Comparison of ENCODE assay signal across 8 mouse cellular contexts in genomic region chr9:78481423-78482331, GRCm38 (mm10). TPM values are rescaled to one million over a fixed set of nuclear protein-coding genes. Genes with fewer than 3 reads are reported as not detected.
DNase-seq lines count a peak whose midpoint lies in the region; ATAC-seq and TF ChIP-seq lines count a peak whose summit lies in the region.

No protein-coding gene starts in this region.

- H3K79me3 ChIP-seq in C2C12 (ENCODE audit: low read depth) = peaks cover 31% of the 10 kb centered on the region

- H3K4me3 ChIP-seq in C2C12 (ENCODE audit: insufficient read depth, poor library complexity, severe bottlenecking) = peak overlapping the region; percentile 85
- peak overlapping the region; percentile 87 for H3K4me3 ChIP-seq in erythroblast, embryonic 14.5 days (replicated peaks)
- H3K4me3 ChIP-seq in heart, embryonic 11.5 days (ENCODE audit: low read depth, low read length) = peak overlapping the region; percentile 99
- peak overlapping the region; percentile 100 for H3K4me3 ChIP-seq in kidney, embryonic 16.5 days (ENCODE audit: low read length)
- H3K4me3 ChIP-seq in liver, adult 2 months (ENCODE audit: insufficient read depth, low read depth, low read length) = peak overlapping the region; percentile 96
- H3K4me3 ChIP-seq in myocyte = peak overlapping the region; percentile 99

- H3K79me2 ChIP-seq in C2C12 (ENCODE audit: control insufficient read depth, insufficient read depth) (peaks cover 38% of the 10 kb centered on the region), myocyte (ENCODE audit: control insufficient read depth, insufficient read depth) (peaks cover 34% of the 10 kb centered on the region)
- peaks cover 6% of the 10 kb centered on the region; the same call in 1 of the 2 replicates for H3K79me2 ChIP-seq in liver, adult 2 months (ENCODE audit: control insufficient read depth, insufficient read depth, low read length)

- peak overlapping the region; percentile 97 for H3ac ChIP-seq in C2C12 (ENCODE audit: control insufficient read depth, insufficient read length, low read depth)
- H3ac ChIP-seq in myocyte (ENCODE audit: control insufficient read depth, insufficient read length) = peak overlapping the region; percentile 97

- peaks cover 41% of the 10 kb centered on the region for H3K4me1 ChIP-seq in erythroblast, embryonic 14.5 days (ENCODE audit: control insufficient read depth)
- peaks cover 6% of the 10 kb centered on the region for H3K4me1 ChIP-seq in heart, embryonic 11.5 days (ENCODE audit: control insufficient read depth, insufficient read depth, low read length)
- H3K4me1 ChIP-seq in kidney, embryonic 16.5 days (ENCODE audit: insufficient read depth, low read length) = peaks cover 22% of the 10 kb centered on the region
- H3K4me1 ChIP-seq in liver, adult 2 months (ENCODE audit: control insufficient read depth, insufficient read depth, low read length) = peaks cover 8% of the 10 kb centered on the region

- TF ChIP-seq CTCF in C2C12 (IDR thresholded peaks at IDR 0.05; ENCODE audit: control insufficient read depth, insufficient read depth, insufficient read length) = no peak
- TF ChIP-seq CTCF in brain, embryonic 14.5 days (IDR thresholded peaks at IDR 0.05; ENCODE audit: borderline replicate concordance, extremely low read depth, insufficient read depth, insufficient read length) = no peak
- TF ChIP-seq CTCF in liver, adult 2 months (IDR thresholded peaks at IDR 0.05; ENCODE audit: low read depth, low read length) = no peak

- peak; percentile 100 for DNase-seq in brain, embryonic 14.5 days (ENCODE audit: low read depth)
- DNase-seq in liver, adult 2 months (ENCODE audit: extremely low read depth, low read depth, low spot score) = peak; percentile 96
- DNase-seq in splenic B cell, adult 2 months (ENCODE audit: low read depth, low spot score) = peak; percentile 98

- WGBS in heart, embryonic 11.5 days (ENCODE audit: insufficient replicate concordance) = under 1% methylated on average over 73 of the region's 77 CpGs
- under 1% methylated on average over 70 of the region's 77 CpGs for WGBS in kidney, embryonic 16.5 days
- under 1% methylated on average over 73 of the region's 77 CpGs for WGBS in liver, adult 2 months

- no peaks in the 10 kb centered on the region for H3K9me3 ChIP-seq in erythroblast, embryonic 14.5 days (ENCODE audit: control insufficient read depth, low read length)
- H3K9me3 ChIP-seq in heart, embryonic 11.5 days (replicated peaks; ENCODE audit: control insufficient read depth, low read length) = no peaks in the 10 kb centered on the region
- H3K9me3 ChIP-seq in kidney, embryonic 16.5 days (ENCODE audit: low read length) = no peaks in the 10 kb centered on the region

- H3K27ac ChIP-seq in heart, embryonic 11.5 days (ENCODE audit: low read depth, low read length) = peak overlapping the region; percentile 100
- H3K27ac ChIP-seq in kidney, embryonic 16.5 days (ENCODE audit: low read length) = peak overlapping the region; percentile 100
- H3K27ac ChIP-seq in liver, adult 2 months (replicated peaks; ENCODE audit: insufficient read depth, low read depth, low read length) = peak overlapping the region; percentile 97

- H3K27me3 ChIP-seq in C2C12 (ENCODE audit: control insufficient read depth, insufficient read depth, insufficient read length) = no peaks in the 10 kb centered on the region
- no peaks in the 10 kb centered on the region for H3K27me3 ChIP-seq in erythroblast, embryonic 14.5 days (ENCODE audit: control insufficient read depth)
- no peaks in the 10 kb centered on the region for H3K27me3 ChIP-seq in heart, embryonic 11.5 days (ENCODE audit: control insufficient read depth, insufficient read depth, low read length)
- H3K27me3 ChIP-seq in kidney, embryonic 16.5 days (ENCODE audit: insufficient read depth, low read length) = no peaks in the 10 kb centered on the region
- H3K27me3 ChIP-seq in liver, adult 2 months (ENCODE audit: control insufficient read depth, insufficient read depth, low read length) = no peaks in the 10 kb centered on the region
- H3K27me3 ChIP-seq in myocyte (ENCODE audit: control insufficient read depth, insufficient read depth, insufficient read length) = no peaks in the 10 kb centered on the region
- H3K27me3 ChIP-seq in splenic B cell, adult 2 months (ENCODE audit: control insufficient read depth, insufficient read depth, low read length, poor library complexity, severe bottlenecking) = no peaks in the 10 kb centered on the region

- TF ChIP-seq POLR2A in brain, embryonic 14.5 days (IDR thresholded peaks at IDR 0.05; ENCODE audit: borderline replicate concordance, extremely low read depth, insufficient read depth, insufficient read length, poor library complexity, severe bottlenecking) = peak; percentile 99
- TF ChIP-seq POLR2A in liver, adult 2 months (IDR thresholded peaks at IDR 0.05; ENCODE audit: extremely low read depth, insufficient read depth, low read length) = peak; percentile 99
- peak; percentile 96 for TF ChIP-seq POLR2A in myocyte (IDR thresholded peaks at IDR 0.05; ENCODE audit: insufficient read length, low read depth)

- H3K36me3 ChIP-seq in C2C12 (ENCODE audit: control insufficient read depth, insufficient read depth) (peaks cover 41% of the 10 kb centered on the region), myocyte (ENCODE audit: control insufficient read depth, insufficient read depth) (peaks cover 38% of the 10 kb centered on the region)
- peaks cover 42% of the 10 kb centered on the region for H3K36me3 ChIP-seq in erythroblast, embryonic 14.5 days (ENCODE audit: control insufficient read depth)
- peaks cover 23% of the 10 kb centered on the region for H3K36me3 ChIP-seq in heart, embryonic 11.5 days (ENCODE audit: control insufficient read depth, insufficient read depth, low read length)
- peaks cover 31% of the 10 kb centered on the region for H3K36me3 ChIP-seq in kidney, embryonic 16.5 days (ENCODE audit: insufficient read depth, low read length)
- peaks cover 34% of the 10 kb centered on the region for H3K36me3 ChIP-seq in liver, adult 2 months (ENCODE audit: control insufficient read depth, insufficient read depth, low read length)
- H3K36me3 ChIP-seq in splenic B cell, adult 2 months (ENCODE audit: control insufficient read depth, insufficient read depth, low read length, poor library complexity, severe bottlenecking) = peaks cover 12% of the 10 kb centered on the region

- peak overlapping the region; percentile 80 for H3K4me2 ChIP-seq in heart, embryonic 11.5 days
- peak overlapping the region; percentile 64 for H3K4me2 ChIP-seq in kidney, embryonic 16.5 days (replicated peaks; ENCODE audit: low read depth, low read length)
- peak overlapping the region; percentile 68 for H3K4me2 ChIP-seq in myocyte (ENCODE audit: low read depth)

- ATAC-seq in heart, embryonic 11.5 days (replicated peaks; ENCODE audit: insufficient number of reproducible peaks, low FRiP score, low TSS enrichment) = peak; percentile 97
- ATAC-seq in kidney, embryonic 16.5 days (ENCODE audit: low FRiP score, low TSS enrichment) = peak; percentile 99

- H3K9ac ChIP-seq in heart, embryonic 11.5 days (ENCODE audit: low read depth, low read length) = peak overlapping the region; percentile 100
- peak overlapping the region; percentile 99 for H3K9ac ChIP-seq in kidney, embryonic 16.5 days (replicated peaks; ENCODE audit: low read length)
- H3K9ac ChIP-seq in liver, adult 2 months (ENCODE audit: low read depth, low read length) = peak overlapping the region; percentile 99

TF ChIP-seq in C2C12, 6 proteins besides CTCF, POLR2A, EP300 and RAD21 (continues in another document):
- TF ChIP-seq MYOG (IDR thresholded peaks at IDR 0.05; ENCODE audit: control insufficient read depth, extremely low read depth, insufficient read length) = no peak
- no peak for TF ChIP-seq USF1 (IDR thresholded peaks at IDR 0.05; ENCODE audit: low read depth)

TF ChIP-seq in myocyte, 11 proteins besides CTCF, POLR2A, EP300 and RAD21 (continues in another document):
- TF ChIP-seq MAX (IDR thresholded peaks at IDR 0.05; ENCODE audit: low read depth) (no peak), E2F4 (IDR thresholded peaks at IDR 0.05; ENCODE audit: insufficient read depth) (peak; percentile 23)

RNA-seq across cellular contexts. Expression of gene Eef1a1, which starts 7.3 kb away (rescaled TPM):
- polyA plus RNA-seq in C2C12 (2012; fragmentation: generic; extraction: Trizol) (7,691 TPM), myocyte (2012; fragmentation: generic; extraction: Trizol) (8,203 TPM)
- polyA plus RNA-seq in brain, embryonic 14.5 days (2012; rRNA removed) = 6,510 and 8,462 TPM in 2 replicates
- 47.9 and 54.8 TPM in 2 replicates for polyA plus RNA-seq in erythroblast, embryonic 14.5 days (2012)
- 3,731 and 3,838 TPM in 2 replicates for polyA plus RNA-seq in heart, embryonic 11.5 days (2014; fragmentation: Nextera tagmentation; extraction: Ambion mirVana)
- 5,008 and 5,126 TPM in 2 replicates for polyA plus RNA-seq in kidney, embryonic 16.5 days (2015; fragmentation: Nextera tagmentation; extraction: Ambion mirVana)
- 7,986 and 8,406 TPM in 2 replicates for total RNA-seq in liver, adult 2 months (2014; rRNA removed)
- 2,468 and 2,707 TPM in 2 replicates for polyA plus RNA-seq in liver, adult 2 months (2012; rRNA removed)

RNA-seq across cellular contexts. Expression of gene Gm17324, which starts 33.1 kb away (rescaled TPM):
- polyA plus RNA-seq in C2C12 (2012; fragmentation: generic; extraction: Trizol) (not detected), myocyte (2012; fragmentation: generic; extraction: Trizol) (0.13 TPM)
- 0.40 and 0.55 TPM in 2 replicates for polyA plus RNA-seq in brain, embryonic 14.5 days (2012; rRNA removed)
- polyA plus RNA-seq in erythroblast, embryonic 14.5 days (2012) = 0.15 and 0.23 TPM in 2 replicates
- polyA plus RNA-seq in heart, embryonic 11.5 days (2014; fragmentation: Nextera tagmentation; extraction: Ambion mirVana) = 0.46 TPM in 1 of 2 replicates, not detected in the other
- polyA plus RNA-seq in kidney, embryonic 16.5 days (2015; fragmentation: Nextera tagmentation; extraction: Ambion mirVana) = 0.65 and 0.66 TPM in 2 replicates
- 0.18 and 0.20 TPM in 2 replicates for total RNA-seq in liver, adult 2 months (2014; rRNA removed)
- 0.20 and 0.60 TPM in 2 replicates for polyA plus RNA-seq in liver, adult 2 months (2012; rRNA removed)

RNA-seq across cellular contexts. Expression of gene Mto1, which starts 33.7 kb away (rescaled TPM):
- polyA plus RNA-seq in C2C12 (2012; fragmentation: generic; extraction: Trizol) (11.2 TPM), myocyte (2012; fragmentation: generic; extraction: Trizol) (10.8 TPM)
- 23.8 and 25.0 TPM in 2 replicates for polyA plus RNA-seq in brain, embryonic 14.5 days (2012; rRNA removed)
- 0.94 and 1.1 TPM in 2 replicates for polyA plus RNA-seq in erythroblast, embryonic 14.5 days (2012)
- 27.6 and 28.2 TPM in 2 replicates for polyA plus RNA-seq in heart, embryonic 11.5 days (2014; fragmentation: Nextera tagmentation; extraction: Ambion mirVana)
- polyA plus RNA-seq in kidney, embryonic 16.5 days (2015; fragmentation: Nextera tagmentation; extraction: Ambion mirVana) = 27.9 and 30.1 TPM in 2 replicates
- total RNA-seq in liver, adult 2 months (2014; rRNA removed) = 18.7 and 18.9 TPM in 2 replicates
- 16.9 and 17.3 TPM in 2 replicates for polyA plus RNA-seq in liver, adult 2 months (2012; rRNA removed)

RNA-seq across cellular contexts. Expression of gene Cgas, which starts 38.6 kb away (rescaled TPM):
- polyA plus RNA-seq in C2C12 (2012; fragmentation: generic; extraction: Trizol) (1.8 TPM), myocyte (2012; fragmentation: generic; extraction: Trizol) (0.56 TPM)
- polyA plus RNA-seq in brain, embryonic 14.5 days (2012; rRNA removed) = 0.67 and 0.97 TPM in 2 replicates
- polyA plus RNA-seq in erythroblast, embryonic 14.5 days (2012) = 0.05 TPM in 1 of 2 replicates, not detected in the other
- polyA plus RNA-seq in heart, embryonic 11.5 days (2014; fragmentation: Nextera tagmentation; extraction: Ambion mirVana) = 0.44 and 0.72 TPM in 2 replicates
- polyA plus RNA-seq in kidney, embryonic 16.5 days (2015; fragmentation: Nextera tagmentation; extraction: Ambion mirVana) = 2.1 and 2.8 TPM in 2 replicates
- total RNA-seq in liver, adult 2 months (2014; rRNA removed) = 0.18 and 0.34 TPM in 2 replicates
- polyA plus RNA-seq in liver, adult 2 months (2012; rRNA removed) = 0.07 and 0.12 TPM in 2 replicates

Comparison
In these comparisons a context has a peak if more than half of its experiments do, and no peak if none do; other contexts are left out.
1. Peak in every context shown above with its lines: DNase-seq, ATAC-seq, H3K4me3 ChIP-seq and H3K27ac ChIP-seq.
2. RNA of gene Eef1a1, which starts 7.3 kb away (polyA plus RNA-seq): 6,510 to 8,462 TPM in brain, embryonic 14.5 days, 8,203 TPM in myocyte (single experiment), 7,691 TPM in C2C12 (single experiment), 5,008 to 5,126 TPM in kidney, embryonic 16.5 days, 3,731 to 3,838 TPM in heart, embryonic 11.5 days and 2,468 to 2,707 TPM in liver, adult 2 months; 47.9 to 54.8 TPM in erythroblast, embryonic 14.5 days; every median in the first group is over 10 times any median in the second.